Mouse (Mus musculus): ENCODE data around the gene Ehd2.

Gene Ehd2

GRCm38 (mm10) chr7:15975451-15975850, 8.1 kb upstream of the Ehd2 start:
- DNase-seq (ENCODE audit: low spot score in 2 of 2), result no peak

- DNase-seq (ENCODE audit: low spot score in 2 of 2), result peak; percentile 51 to 65
Measured at GRCm38 (mm10) chr7:15974712-15975111, 7.3 kb upstream of the Ehd2 start.

GRCm38 (mm10) chr7:15972247-15972646, 4.9 kb upstream of the Ehd2 start:
- DNase-seq (ENCODE audit: low spot score in 2 of 2), result no peak

GRCm38 (mm10) chr7:15969674-15970073, 2.3 kb upstream of the Ehd2 start:
- DNase-seq (ENCODE audit: low spot score in 2 of 2), result no peak

GRCm38 (mm10) chr7:15968322-15968721, 955 bp upstream of the Ehd2 start:
- no peak for DNase-seq (ENCODE audit: low spot score in 2 of 2)

- DNase-seq (ENCODE audit: low spot score in 2 of 2), result no peak
Measured at GRCm38 (mm10) chr7:15966489-15966888, 878 bp downstream of the Ehd2 start.

GRCm38 (mm10) chr7:15963798-15964652, 3.3 kb downstream of the Ehd2 start:
- DNase-seq (ENCODE audit: low spot score in 2 of 2), result no peak

GRCm38 (mm10) chr7:15962311-15963288, 4.8 kb downstream of the Ehd2 start:
- DNase-seq (ENCODE audit: low spot score in 2 of 2), result peak; percentile 93 to 94

- no peak for DNase-seq (ENCODE audit: low spot score in 2 of 2)
Measured at GRCm38 (mm10) chr7:15961798-15962197, 5.6 kb downstream of the Ehd2 start.

- DNase-seq (ENCODE audit: low spot score in 2 of 2), result no peak
Measured at GRCm38 (mm10) chr7:15961239-15961638, 6.1 kb downstream of the Ehd2 start.

- peak in 1 of 2 experiments; percentile 77 for DNase-seq (ENCODE audit: low spot score in 2 of 2)
Measured at GRCm38 (mm10) chr7:15960691-15961090, 6.7 kb downstream of the Ehd2 start.

GRCm38 (mm10) chr7:15956143-15956542, 11.2 kb downstream of the Ehd2 start:
- no peak for DNase-seq (ENCODE audit: low spot score in 2 of 2)

- DNase-seq (ENCODE audit: low spot score in 2 of 2), result peak in 1 of 2 experiments; percentile 64
Measured at GRCm38 (mm10) chr7:15955509-15955908, 11.9 kb downstream of the Ehd2 start.

GRCm38 (mm10) chr7:15954978-15955443, 12.4 kb downstream of the Ehd2 start:
- peak; percentile 86 to 92 for DNase-seq (ENCODE audit: low spot score in 2 of 2)

- no peak for DNase-seq (ENCODE audit: low spot score in 2 of 2)
Measured at GRCm38 (mm10) chr7:15954436-15954835, 12.9 kb downstream of the Ehd2 start.

GRCm38 (mm10) chr7:15953307-15954074, 13.9 kb downstream of the Ehd2 start:
- DNase-seq (ENCODE audit: low spot score in 2 of 2), result no peak

GRCm38 (mm10) chr7:15952416-15952815, 15.0 kb downstream of the Ehd2 start:
- no peak for DNase-seq (ENCODE audit: low spot score in 2 of 2)

GRCm38 (mm10) chr7:15950008-15950407, 17.4 kb downstream of the Ehd2 start:
- no peak for DNase-seq (ENCODE audit: low spot score in 2 of 2)

GRCm38 (mm10) chr7:15949216-15949790, 18.1 kb downstream of the Ehd2 start:
- no peak for DNase-seq (ENCODE audit: low spot score in 2 of 2)

GRCm38 (mm10) chr7:15948381-15948941, 18.9 kb downstream of the Ehd2 start:
- DNase-seq (ENCODE audit: low spot score in 2 of 2), result peak; percentile 93 to 95

Measured in heart, adult 9 months (tissue).